Mouse (Mus musculus) T-helper 17 cell (primary cell): ENCODE data around the gene Slc25a26.

ENCODE experiments used
- in situ Hi-C, 2 experiments: fragments of 300-600 bp; cut with MboI, MseI; formaldehyde crosslinking; loops; 1 replicate in 1 of 2; 2 replicates in 1 of 2; pipeline ENCODE4 v1.15.1; 2025; ENCODE audit warnings: high pct_unique_total_duplicates in 2 of 2

The Slc25a26 gene

GRCm38 (mm10) chr6:94499897-94500623 is at the start of gene Slc25a26:
Gene Slc25a26 (plus strand): TSS chr6:94500331.
- in situ Hi-C loops: loop anchor here (10.0 to 25.0 kb wide), 2 partner anchors 1212 to 1855 kb away; partner anchors contain the start of gene Suclg2 (in 1 of the 2)

DNA sequence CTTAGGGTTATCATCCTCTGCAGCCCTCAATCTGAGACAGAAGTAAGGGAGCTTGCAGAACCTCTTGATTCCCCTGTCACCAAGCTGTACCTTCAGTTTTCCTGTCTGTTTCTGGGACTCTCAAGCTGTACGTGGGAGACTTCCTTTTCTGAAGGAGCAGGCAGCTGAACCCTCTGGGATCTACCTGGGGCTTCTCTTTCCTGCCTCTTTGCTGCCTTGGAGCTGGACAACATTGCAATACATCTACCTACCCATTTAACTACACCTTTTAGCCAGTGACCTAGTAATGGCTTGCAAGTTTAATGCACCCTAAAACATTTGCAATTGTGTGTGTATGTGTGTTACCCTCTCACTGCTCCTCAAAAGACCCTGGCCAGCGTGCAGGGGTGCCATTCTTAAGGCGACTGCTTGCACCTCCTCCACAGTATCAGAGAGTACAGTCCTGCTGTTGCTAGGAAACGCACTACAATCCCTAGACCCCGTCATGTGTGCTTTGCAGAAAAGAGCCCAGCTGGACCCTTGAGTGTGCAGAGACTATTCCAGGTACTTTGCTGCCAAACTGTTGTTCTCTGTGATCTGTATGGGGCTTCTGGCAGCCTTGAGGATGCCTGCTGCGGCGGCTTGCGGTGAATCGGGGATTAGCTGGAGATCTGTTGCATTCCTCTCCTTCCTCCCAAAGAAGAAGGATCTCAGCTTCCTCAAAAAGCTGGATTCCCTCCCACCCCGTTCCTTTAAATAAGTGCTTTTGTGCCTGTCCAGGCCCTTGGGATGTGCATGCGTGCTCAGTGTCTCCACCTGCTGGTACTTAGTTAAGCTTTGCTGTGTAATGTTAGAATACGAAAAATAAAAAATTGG is 35.9 kb upstream of the Slc25a26 start:
- in situ Hi-C loops: no loop called here

- in situ Hi-C loops: no loop called here
Measured at GRCm38 (mm10) chr6:94466508-94467205, 33.5 kb upstream of the Slc25a26 start.

GRCm38 (mm10) chr6:94492739-94493138 is 7.4 kb upstream of the Slc25a26 start:
- in situ Hi-C loops: loop anchor here (10.0 to 25.0 kb wide), 2 partner anchors 1220 to 1862 kb away; partner anchors contain the start of gene Suclg2 (in 1 of the 2)

GRCm38 (mm10) chr6:94503963-94504362 is 3.8 kb downstream of the Slc25a26 start:
- in situ Hi-C loops: no loop called here

DNA sequence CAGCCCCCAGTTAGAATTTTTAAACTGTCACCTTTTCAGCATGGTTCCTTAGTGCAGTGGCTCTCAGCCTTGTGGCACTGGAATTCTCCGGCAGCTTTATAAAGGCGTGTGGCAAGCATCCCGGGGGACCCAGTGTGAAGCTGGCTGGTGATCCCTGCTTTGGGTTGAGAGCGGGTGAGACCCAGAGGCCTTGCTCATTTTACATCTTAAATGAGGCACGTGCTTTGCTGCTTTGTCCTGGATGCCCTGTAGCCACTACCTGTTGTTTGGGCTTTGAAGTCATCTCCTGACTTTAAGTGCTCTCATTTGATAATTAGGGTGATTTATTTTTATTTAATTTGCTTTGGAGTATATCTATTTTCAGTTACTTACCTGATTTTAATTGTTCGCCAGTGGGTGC is 7.8 kb downstream of the Slc25a26 start:
- in situ Hi-C loops: no loop called here

- in situ Hi-C loops: no loop called here
Measured at GRCm38 (mm10) chr6:94508807-94509206, 8.7 kb downstream of the Slc25a26 start.

GRCm38 (mm10) chr6:94509220-94509619 is 9.1 kb downstream of the Slc25a26 start:
- in situ Hi-C loops: no loop called here

DNA sequence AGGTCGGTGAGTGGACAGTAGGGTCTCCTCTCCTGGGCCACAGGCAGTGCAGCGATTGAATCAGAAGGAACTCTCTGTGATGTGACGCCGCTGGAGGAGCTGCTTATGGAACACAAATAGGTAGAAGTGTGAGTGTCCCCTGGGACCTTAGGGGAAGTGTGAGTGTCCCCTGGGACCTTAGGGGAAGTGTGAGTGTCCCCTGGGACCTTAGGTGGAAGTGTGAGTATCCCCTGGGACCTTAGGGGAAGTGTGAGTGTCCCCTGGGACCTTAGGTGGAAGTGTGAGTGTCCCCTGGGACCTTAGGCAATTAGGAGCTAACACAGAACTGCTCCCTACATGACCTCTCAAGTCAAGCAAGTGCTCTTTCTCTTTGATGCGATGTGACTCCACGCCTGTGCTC is 18.0 kb downstream of the Slc25a26 start:
- in situ Hi-C loops: no loop called here

DNA sequence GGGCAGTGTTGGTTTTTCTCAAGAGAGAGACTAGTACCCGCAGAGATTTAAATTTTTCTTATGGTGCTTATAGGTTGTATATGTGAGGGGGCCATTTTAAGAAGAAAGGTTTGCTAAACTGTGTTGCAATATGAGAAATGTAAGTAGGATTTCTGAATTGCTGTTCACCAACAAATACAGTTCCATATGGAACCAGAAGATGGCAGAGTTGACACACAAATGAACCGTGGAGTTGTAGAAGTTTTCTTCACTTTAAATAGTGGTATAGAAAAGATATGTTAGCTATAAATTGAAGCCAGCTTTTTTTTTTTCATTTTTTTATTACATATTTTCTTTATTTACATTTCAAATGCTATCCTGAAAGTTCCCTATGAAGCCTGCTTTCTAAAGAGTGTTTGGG is 24.2 kb downstream of the Slc25a26 start:
- in situ Hi-C loops: loop anchor here in 1 of 2 experiments (10.0 kb wide), 1 partner anchor 300 kb away; no protein-coding TSS in a partner anchor

GRCm38 (mm10) chr6:94530756-94531155 is 30.6 kb downstream of the Slc25a26 start:
- in situ Hi-C loops: loop anchor here in 1 of 2 experiments (5.0 kb wide), 1 partner anchor 57 kb away; no protein-coding TSS in a partner anchor

- in situ Hi-C loops: loop anchor here in 1 of 2 experiments (5.0 kb wide), 1 partner anchor 55 kb away; no protein-coding TSS in a partner anchor
Measured at GRCm38 (mm10) chr6:94532086-94532485, 32.0 kb downstream of the Slc25a26 start.

- in situ Hi-C loops: no loop called here
Measured at GRCm38 (mm10) chr6:94536478-94536877, 36.3 kb downstream of the Slc25a26 start.

DNA sequence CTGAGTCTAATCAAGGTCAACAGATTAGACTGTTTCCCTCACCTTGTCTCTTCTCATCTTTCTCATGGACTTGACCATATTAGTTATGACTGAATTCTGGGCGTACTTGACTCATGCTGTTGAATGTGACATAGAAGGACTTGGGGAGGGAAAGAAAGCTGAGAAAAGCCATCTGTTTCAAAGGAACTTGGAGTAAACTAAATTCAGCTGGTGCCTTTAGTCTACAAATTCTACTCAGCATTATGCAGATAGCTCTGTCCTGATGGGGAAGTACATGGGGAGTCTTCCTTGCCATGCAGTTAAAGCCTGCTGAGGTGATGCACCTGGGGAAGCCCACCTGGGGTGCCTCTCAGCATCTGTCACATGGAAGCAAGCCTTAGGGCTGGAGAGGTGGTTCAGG is 37.5 kb downstream of the Slc25a26 start:
- in situ Hi-C loops: no loop called here

GRCm38 (mm10) chr6:94540090-94540489 is 40.0 kb downstream of the Slc25a26 start:
- in situ Hi-C loops: loop anchor here (5.0 to 10.0 kb wide), 2 partner anchors 425 to 437 kb away; no protein-coding TSS in a partner anchor

GRCm38 (mm10) chr6:94540615-94541014 is 40.5 kb downstream of the Slc25a26 start:
- in situ Hi-C loops: loop anchor here (5.0 to 10.0 kb wide), 2 partner anchors 424 to 437 kb away; no protein-coding TSS in a partner anchor

DNA sequence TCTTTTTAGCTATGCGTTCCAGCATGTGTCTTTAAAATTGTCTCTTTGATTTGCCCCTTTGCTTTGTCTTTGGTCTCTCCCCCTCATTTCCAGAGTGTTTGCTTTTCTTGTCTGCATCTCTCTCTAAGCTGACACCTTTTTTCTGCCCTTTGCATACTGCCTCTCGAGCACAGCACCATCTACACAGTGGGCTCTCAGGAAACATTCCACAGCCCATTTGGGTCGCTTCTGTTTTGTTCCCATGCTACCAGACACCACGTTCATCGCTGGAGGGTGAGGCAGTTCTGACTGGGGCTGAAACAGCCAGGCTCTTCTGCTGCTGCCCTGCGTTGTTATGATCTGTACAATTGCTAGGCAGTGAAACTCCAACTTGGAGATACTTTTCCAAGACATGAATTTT is 41.0 kb downstream of the Slc25a26 start:
- in situ Hi-C loops: loop anchor here (5.0 to 10.0 kb wide), 2 partner anchors 424 to 436 kb away; no protein-coding TSS in a partner anchor

- in situ Hi-C loops: loop anchor here (5.0 to 10.0 kb wide), 2 partner anchors 423 to 435 kb away; no protein-coding TSS in a partner anchor
Measured at GRCm38 (mm10) chr6:94541854-94542253, 41.7 kb downstream of the Slc25a26 start.

DNA sequence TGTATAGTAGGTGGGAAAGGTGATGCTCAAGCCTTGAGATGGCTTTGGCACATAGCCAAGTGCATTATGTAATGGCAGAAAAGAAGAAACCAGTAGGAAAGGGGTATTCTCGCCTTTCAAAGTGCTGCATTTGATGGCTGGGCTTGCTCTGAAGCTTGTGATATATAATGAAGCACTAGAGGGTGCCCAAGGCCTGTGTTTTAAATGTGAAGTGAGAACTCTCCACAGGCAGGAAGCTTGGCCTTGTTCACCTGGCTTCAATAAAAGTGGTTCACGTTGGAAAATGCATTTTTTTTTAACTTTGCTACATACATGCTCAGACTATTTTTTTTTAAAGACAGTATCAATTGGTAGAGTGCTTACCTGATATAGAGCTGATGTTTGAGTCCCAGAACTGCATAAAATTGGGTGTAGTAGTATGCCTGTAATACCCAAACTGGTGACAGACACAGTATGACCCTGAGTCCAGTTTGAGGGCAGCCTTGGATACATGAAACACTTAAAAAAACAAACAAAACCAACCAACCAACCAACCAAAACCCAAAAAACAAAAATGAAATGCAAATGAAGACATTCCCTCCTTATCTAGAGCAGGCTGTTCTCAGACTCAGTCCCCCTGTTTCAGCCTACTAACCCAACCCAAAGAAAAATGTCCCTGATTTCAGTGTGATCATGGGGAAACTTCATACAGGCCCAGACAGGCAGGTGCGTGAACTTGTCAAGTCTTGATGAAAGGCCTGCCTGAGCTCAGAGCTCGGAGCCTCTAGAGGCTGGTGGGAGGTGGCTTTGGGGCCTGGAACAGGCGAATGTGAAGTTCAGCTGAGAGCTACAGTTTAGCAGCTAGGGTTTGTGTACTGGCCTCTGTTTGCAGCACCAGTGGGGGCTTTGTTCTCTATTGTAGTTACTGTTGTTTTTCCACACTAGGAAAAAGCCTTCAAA is 44.0 kb downstream of the Slc25a26 start:
- in situ Hi-C loops: loop anchor here (5.0 to 10.0 kb wide), 2 partner anchors 421 to 433 kb away; no protein-coding TSS in a partner anchor

DNA sequence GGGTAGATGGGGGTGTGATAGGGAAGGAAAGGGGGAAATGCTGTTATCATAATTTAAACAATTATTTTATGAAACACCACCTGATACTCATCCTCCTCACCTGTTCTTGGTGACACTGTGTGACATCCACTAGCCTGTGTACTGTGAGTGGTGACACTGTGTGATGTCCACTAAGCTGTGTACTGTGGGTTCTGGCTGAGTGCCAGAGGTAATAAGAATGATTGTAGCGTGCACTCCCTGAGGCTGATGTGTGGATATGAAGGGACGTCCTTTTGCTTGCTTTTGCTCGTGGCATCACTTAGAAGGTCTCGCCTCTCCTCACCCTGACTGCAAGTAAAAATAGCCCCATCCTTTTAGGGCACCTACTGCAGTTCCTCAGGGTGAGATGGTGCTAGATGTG is 47.1 kb downstream of the Slc25a26 start:
- in situ Hi-C loops: loop anchor here in 1 of 2 experiments (10.0 kb wide), 1 partner anchor 418 kb away; no protein-coding TSS in a partner anchor
